Mouse (Mus musculus): ENCODE results near the gene Gm48552. TPM values are rescaled to one million over a fixed set of nuclear protein-coding genes. Genes with fewer than 3 reads are reported as not detected.
A peak's percentile ranks its signal among the peaks of the same experiment; 100 is the strongest.

The Gm48552 gene
- polyA plus RNA-seq, 1 experiment: 0.73 TPM

- Histone ChIP-seq H3K4me2 (ENCODE audit: low read depth) (peak within 1 kb of the TSS; percentile 100), H3K27me3 (ENCODE audit: control insufficient read depth, insufficient read depth, insufficient read length) (no peaks in the 10 kb centered on the region), H3K36me3 (ENCODE audit: control insufficient read depth, insufficient read depth) (peaks cover 9% of the 10 kb centered on the region), H3ac (ENCODE audit: control insufficient read depth, insufficient read length) (peak within 1 kb of the TSS; percentile 29), H3K4me3 (peak within 1 kb of the TSS; percentile 69), H3K79me2 (ENCODE audit: control insufficient read depth, insufficient read depth) (no peaks in the 10 kb centered on the region)
- TF ChIP-seq TCF12 (IDR thresholded peaks at IDR 0.05; ENCODE audit: insufficient read depth, poor library complexity, severe bottlenecking) (no peak), SRF (IDR thresholded peaks at IDR 0.05; ENCODE audit: control insufficient read depth, insufficient read length, low read depth) (no peak), POLR2A (IDR thresholded peaks at IDR 0.05; ENCODE audit: insufficient read length, low read depth) (peak; percentile 18), TCF3 (IDR thresholded peaks at IDR 0.05; ENCODE audit: insufficient read length, low read depth) (no peak), USF1 (IDR thresholded peaks at IDR 0.05; ENCODE audit: low read depth) (no peak), MAX (IDR thresholded peaks at IDR 0.05; ENCODE audit: low read depth) (no peak)
Observed at GRCm38 (mm10) chr10:81350351-81351063, 38.3 kb upstream of the Gm48552 start, which contains the start of gene Hmg20b. Gene Hmg20b, minus strand, starts transcription at chr10:81350480.

- Histone ChIP-seq H3K4me2 (ENCODE audit: low read depth) (peak overlapping the region; percentile 68), H3K27me3 (ENCODE audit: control insufficient read depth, insufficient read depth, insufficient read length) (no peaks in the 10 kb centered on the region), H3K4me3 (no peak overlapping the region), H3ac (ENCODE audit: control insufficient read depth, insufficient read length) (no peak overlapping the region), H3K79me2 (ENCODE audit: control insufficient read depth, insufficient read depth) (no peaks in the 10 kb centered on the region), H3K36me3 (ENCODE audit: control insufficient read depth, insufficient read depth) (peaks cover 9% of the 10 kb centered on the region)
- TF ChIP-seq TCF12 (IDR thresholded peaks at IDR 0.05; ENCODE audit: insufficient read depth, poor library complexity, severe bottlenecking) (no peak), MAX (IDR thresholded peaks at IDR 0.05; ENCODE audit: low read depth) (no peak), USF1 (IDR thresholded peaks at IDR 0.05; ENCODE audit: low read depth) (no peak), REST (IDR thresholded peaks at IDR 0.05; ENCODE audit: insufficient read depth, insufficient read length) (no peak), MYOG (IDR thresholded peaks at IDR 0.05; ENCODE audit: control insufficient read depth in 1 of 3, insufficient read depth in 1 of 3, insufficient read length in 2 of 3, low read depth in 2 of 3) (peak in 1 of 3 experiments; percentile 19), POLR2A (IDR thresholded peaks at IDR 0.05; ENCODE audit: insufficient read length, low read depth) (no peak), E2F4 (IDR thresholded peaks at IDR 0.05; ENCODE audit: insufficient read depth) (no peak), MYOD1 (IDR thresholded peaks at IDR 0.05; ENCODE audit: control insufficient read depth in 1 of 3, insufficient read length in 2 of 3, low read depth in 2 of 3) (peak in 2 of 3 experiments; percentile 30 to 54)
Observed at GRCm38 (mm10) chr10:81351678-81352291, 37.0 kb upstream of the Gm48552 start.

- no peak for TF ChIP-seq USF1 (IDR thresholded peaks at IDR 0.05; ENCODE audit: low read depth)
- TF ChIP-seq E2F4 (IDR thresholded peaks at IDR 0.05; ENCODE audit: insufficient read depth): no peak
- TF ChIP-seq POLR2AphosphoS2 (IDR thresholded peaks at IDR 0.05; ENCODE audit: insufficient read length, low read depth): no peak
- Histone ChIP-seq H3K4me2 (ENCODE audit: low read depth) (no peak overlapping the region), H3K36me3 (ENCODE audit: control insufficient read depth, insufficient read depth) (no peaks in the 10 kb centered on the region), H3K79me2 (ENCODE audit: control insufficient read depth, insufficient read depth) (peaks cover 5% of the 10 kb centered on the region), H3K27me3 (ENCODE audit: control insufficient read depth, insufficient read depth, insufficient read length) (no peaks in the 10 kb centered on the region), H3ac (ENCODE audit: control insufficient read depth, insufficient read length) (no peak overlapping the region), H3K4me3 (no peak overlapping the region)
Observed at GRCm38 (mm10) chr10:81354738-81355477, 33.9 kb upstream of the Gm48552 start.

DNA sequence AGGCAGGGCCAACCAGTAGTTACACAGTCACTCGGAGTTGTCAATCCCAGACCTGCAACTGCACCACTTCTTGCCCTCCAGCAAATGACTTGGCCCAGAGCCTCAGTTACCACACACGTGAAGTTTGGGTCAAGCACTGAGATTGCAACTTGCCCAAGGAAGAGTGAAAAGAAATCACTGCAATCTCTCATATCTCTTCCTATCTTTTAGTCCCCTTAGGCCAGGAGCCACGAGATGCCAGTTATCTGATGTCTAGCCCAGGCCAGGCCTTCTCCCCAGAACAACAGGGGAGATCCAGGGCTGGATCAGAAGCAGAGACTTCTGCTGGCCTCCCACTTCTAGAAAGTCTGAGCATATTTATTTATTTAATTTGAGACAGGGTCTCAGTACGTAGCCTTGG, 33.3 kb upstream of the Gm48552 start:
- H3ac ChIP-seq (ENCODE audit: control insufficient read depth, insufficient read length): no peak overlapping the region
- no peaks in the 10 kb centered on the region for H3K27me3 ChIP-seq (ENCODE audit: control insufficient read depth, insufficient read depth, insufficient read length)
- no peak overlapping the region for H3K4me2 ChIP-seq (ENCODE audit: low read depth)
- H3K36me3 ChIP-seq (ENCODE audit: control insufficient read depth, insufficient read depth): no peaks in the 10 kb centered on the region
- no peak overlapping the region for H3K4me3 ChIP-seq
- TF ChIP-seq TCF12 (IDR thresholded peaks at IDR 0.05; ENCODE audit: insufficient read depth, poor library complexity, severe bottlenecking) (no peak), E2F4 (IDR thresholded peaks at IDR 0.05; ENCODE audit: insufficient read depth) (no peak), TCF3 (IDR thresholded peaks at IDR 0.05; ENCODE audit: insufficient read length, low read depth) (no peak), MYOG (IDR thresholded peaks at IDR 0.05; ENCODE audit: control insufficient read depth in 1 of 3, insufficient read depth in 1 of 3, insufficient read length in 2 of 3, low read depth in 2 of 3) (no peak), SRF (IDR thresholded peaks at IDR 0.05; ENCODE audit: control insufficient read depth, insufficient read length, low read depth) (no peak), CEBPB (IDR thresholded peaks at IDR 0.05; ENCODE audit: insufficient read depth, poor library complexity, severe bottlenecking) (no peak), REST (IDR thresholded peaks at IDR 0.05; ENCODE audit: insufficient read depth, insufficient read length) (no peak), USF1 (IDR thresholded peaks at IDR 0.05; ENCODE audit: low read depth) (no peak), MYOD1 (IDR thresholded peaks at IDR 0.05; ENCODE audit: control insufficient read depth in 1 of 3, insufficient read length in 2 of 3, low read depth in 2 of 3) (no peak), POLR2AphosphoS2 (IDR thresholded peaks at IDR 0.05; ENCODE audit: insufficient read length, low read depth) (no peak), POLR2A (IDR thresholded peaks at IDR 0.05; ENCODE audit: insufficient read length, low read depth) (no peak), MAX (IDR thresholded peaks at IDR 0.05; ENCODE audit: low read depth) (no peak)
- peaks cover 5% of the 10 kb centered on the region for H3K79me2 ChIP-seq (ENCODE audit: control insufficient read depth, insufficient read depth)

Measured in myocyte (in vitro differentiated cells).